Mouse (Mus musculus) heart, embryonic 11.5 days (tissue): ENCODE data around the gene Hnrnpdl. TPM values are rescaled to one million over a fixed set of nuclear protein-coding genes. Genes with fewer than 3 reads are reported as not detected.

Experiments used
- ATAC-seq: fragments of 200-750 bp; cut with Nextera tagmentation; replicated peaks from 2 replicates; pipeline ENCODE4 v1.8.0; 2017; ENCODE audit warnings: moderate library complexity; ENCODE audit not compliant: insufficient number of reproducible peaks, low FRiP score, low TSS enrichment
- H3K27ac ChIP-seq: fragments of 300-500 bp; sonication (generic); 2 replicates; pipeline ENCODE4 v1.5.1; 2014; ENCODE audit warnings: mild to moderate bottlenecking, low read depth, low read length
- H3K27me3 ChIP-seq: fragments of 300-500 bp; sonication (generic); 2 replicates; pipeline ENCODE4 v1.6.1; 2014; ENCODE audit warnings: mild to moderate bottlenecking, low read length, mixed read lengths; ENCODE audit not compliant: control insufficient read depth, insufficient read depth
- H3K36me3 ChIP-seq: fragments of 300-500 bp; sonication (generic); 2 replicates; pipeline ENCODE4 v1.6.1; 2014; ENCODE audit warnings: mild to moderate bottlenecking, low read length, moderate library complexity, mixed read lengths; ENCODE audit not compliant: control insufficient read depth, insufficient read depth
- H3K4me1 ChIP-seq: fragments of 300-500 bp; sonication (generic); 2 replicates; pipeline ENCODE4 v1.6.1; 2014; ENCODE audit warnings: low read length; ENCODE audit not compliant: control insufficient read depth, insufficient read depth
- H3K4me2 ChIP-seq: fragments of 300-500 bp; sonication (generic); 2 replicates; pipeline ENCODE4 v1.6.1; 2014; ENCODE audit warnings: mild to moderate bottlenecking, moderate library complexity
- H3K4me3 ChIP-seq: fragments of 300-500 bp; sonication (generic); 2 replicates; pipeline ENCODE4 v1.5.1; 2014; ENCODE audit warnings: low read depth, low read length
- H3K9ac ChIP-seq: fragments of 300-500 bp; sonication (generic); 2 replicates; pipeline ENCODE4 v1.6.1; 2014; ENCODE audit warnings: mild to moderate bottlenecking, low read depth, low read length, moderate library complexity
- H3K9me3 ChIP-seq: fragments of 300-500 bp; sonication (generic); replicated peaks from 2 replicates; pipeline ENCODE4 v1.6.1; 2016; ENCODE audit warnings: low read length; ENCODE audit not compliant: control insufficient read depth
- WGBS: fragments of 180-500 bp; shearing (Covaris S2); extraction: QIAGEN DNeasy Blood & Tissue Kit; methylation state at CpG from one replicate; pipeline ENCODE4 v1.1.7; 2014; ENCODE audit not compliant: insufficient replicate concordance; 5-methylcytosine and 5-hydroxymethylcytosine counted together
- polyA plus RNA-seq: library from polyadenylated mRNA; unstranded; fragments of >200 nt; fragmentation: Nextera tagmentation; extraction: Ambion mirVana; gene quantifications from 2 replicates; pipeline ENCODE4 v1.2.1, GENCODE M21; 2014

Hnrnpdl gene
- polyA plus RNA-seq, result 117 and 125 TPM in 2 replicates

DNA sequence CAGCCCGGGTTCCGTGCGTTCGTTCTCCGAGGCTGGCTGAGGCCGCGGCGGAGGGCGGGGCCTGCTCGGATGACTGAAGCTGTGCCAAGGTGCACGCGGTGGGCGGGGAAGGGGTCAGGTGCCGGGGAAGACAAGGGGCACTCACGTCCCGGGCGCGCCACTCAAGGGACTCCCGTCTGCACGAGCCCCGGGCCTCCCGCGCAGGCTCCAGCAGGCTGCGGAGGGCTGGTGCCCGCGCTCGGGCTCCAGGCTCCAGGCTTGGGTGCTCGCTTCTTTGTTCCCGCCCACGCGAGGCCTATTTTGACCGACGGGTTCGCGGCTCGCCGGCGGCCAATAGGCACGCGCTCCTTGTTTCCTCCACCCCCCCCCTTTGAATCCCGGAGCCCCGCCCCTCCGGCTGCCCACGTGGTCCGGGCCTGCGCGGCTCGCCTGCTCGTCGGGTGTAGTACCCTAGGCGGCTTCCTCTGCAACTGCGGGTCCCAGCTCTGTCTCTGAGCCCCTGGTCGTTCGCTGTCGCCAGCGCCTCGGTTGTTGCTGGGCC lies at the start of gene Hnrnpdl, which contains the start of gene Enoph1:
Hnrnpdl (minus strand) TSS at position 63 of the 541 bp plus-strand sequence.
Enoph1 (plus strand) TSS at position 384 of the 541 bp plus-strand sequence.
- peaks cover 6% of the 10 kb centered on the region for H3K36me3 ChIP-seq
- peak; percentile 86 for ATAC-seq

GRCm38 (mm10) chr5:100085097-100085496 lies 45.6 kb upstream of the Hnrnpdl start:
- no peaks in the 10 kb centered on the region; the same call in 1 of the 2 replicates for H3K27me3 ChIP-seq
- 73% methylated on average over 8 of the region's 8 CpGs for WGBS
- no peak overlapping the region for H3K27ac ChIP-seq
- no peak overlapping the region for H3K4me3 ChIP-seq
- H3K4me1 ChIP-seq, result no peaks in the 10 kb centered on the region
- H3K4me2 ChIP-seq, result no peak overlapping the region
- H3K9ac ChIP-seq, result no peak overlapping the region
- H3K9me3 ChIP-seq, result no peaks in the 10 kb centered on the region
- no peak for ATAC-seq
- no peaks in the 10 kb centered on the region for H3K36me3 ChIP-seq

More for the DNA sequence above, at the start of gene Hnrnpdl, which contains the start of gene Enoph1:
- Histone ChIP-seq H3K9me3 (no peaks in the 10 kb centered on the region), H3K4me2 (peak within 1 kb of the TSS; percentile 82), H3K27me3 (no peaks in the 10 kb centered on the region), H3K4me1 (peaks cover 10% of the 10 kb centered on the region), H3K9ac (peak within 1 kb of the TSS; percentile 99), H3K4me3 (peak within 1 kb of the TSS; percentile 96), H3K27ac (peak within 1 kb of the TSS; percentile 98)
- WGBS, result under 1% methylated on average over 53 of the region's 57 CpGs

DNA sequence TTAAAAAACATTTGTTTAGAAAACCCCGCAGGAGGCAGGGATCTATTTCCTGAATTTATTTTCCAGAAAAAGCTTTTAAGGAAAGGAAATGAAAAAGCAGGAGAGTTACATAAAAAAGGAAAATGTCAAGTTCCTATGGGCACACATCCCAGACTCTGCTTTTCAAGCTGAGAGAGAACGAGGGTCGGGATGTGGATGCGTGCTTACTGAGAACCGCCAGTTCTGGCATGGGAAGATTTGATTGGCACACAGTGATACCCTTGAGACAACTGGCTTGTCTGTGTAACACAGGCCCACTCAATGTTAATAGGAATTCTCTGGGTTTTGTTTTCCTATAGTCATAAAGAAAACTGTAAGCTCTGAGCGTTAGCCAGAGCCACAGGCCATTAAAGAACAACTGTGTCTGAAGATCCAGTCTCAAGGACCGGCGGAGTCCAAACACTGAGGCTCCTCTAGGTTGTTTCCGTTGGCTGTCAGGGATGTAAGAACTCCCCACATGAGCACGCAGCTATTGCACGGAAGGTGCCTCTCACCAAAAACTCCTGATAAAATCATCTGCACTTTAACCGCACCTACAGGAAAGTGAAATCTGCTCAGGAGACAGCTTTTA lies 44.6 kb upstream of the Hnrnpdl start:
- Histone ChIP-seq H3K27me3 (no peaks in the 10 kb centered on the region; the same call in 1 of the 2 replicates), H3K9me3 (no peaks in the 10 kb centered on the region), H3K36me3 (no peaks in the 10 kb centered on the region), H3K9ac (no peak overlapping the region), H3K27ac (no peak overlapping the region), H3K4me3 (no peak overlapping the region), H3K4me1 (peaks cover 4% of the 10 kb centered on the region; the same call in 1 of the 2 replicates), H3K4me2 (no peak overlapping the region)
- ATAC-seq, result no peak
- WGBS, result 74% methylated on average over 12 of the region's 12 CpGs

DNA sequence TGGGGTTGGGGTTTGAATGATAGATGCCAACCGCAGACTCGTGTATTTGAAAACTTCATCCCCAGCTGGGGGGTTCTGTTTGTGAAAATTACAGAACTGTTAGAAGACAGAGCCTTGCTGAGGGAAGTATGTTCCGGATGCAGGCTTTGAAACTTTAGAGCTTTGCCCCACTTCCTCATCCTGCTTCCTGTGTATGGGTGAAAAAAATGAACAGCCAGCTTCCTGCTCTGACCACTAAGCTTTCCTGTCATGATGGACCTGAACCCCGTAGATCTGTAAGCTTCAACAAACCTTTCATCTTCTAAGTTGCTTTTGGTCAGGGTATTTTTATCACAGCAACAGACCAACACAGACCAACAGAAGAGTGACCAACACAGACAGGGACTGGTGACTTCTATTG lies 42.5 kb upstream of the Hnrnpdl start:
- Histone ChIP-seq H3K4me1 (peaks cover 4% of the 10 kb centered on the region; the same call in 1 of the 2 replicates), H3K4me3 (no peak overlapping the region), H3K36me3 (no peaks in the 10 kb centered on the region), H3K27me3 (no peaks in the 10 kb centered on the region; the same call in 1 of the 2 replicates), H3K27ac (no peak overlapping the region), H3K9me3 (no peaks in the 10 kb centered on the region), H3K4me2 (no peak overlapping the region), H3K9ac (no peak overlapping the region)
- 80% methylated on average over 4 of the region's 4 CpGs for WGBS
- ATAC-seq, result no peak

DNA sequence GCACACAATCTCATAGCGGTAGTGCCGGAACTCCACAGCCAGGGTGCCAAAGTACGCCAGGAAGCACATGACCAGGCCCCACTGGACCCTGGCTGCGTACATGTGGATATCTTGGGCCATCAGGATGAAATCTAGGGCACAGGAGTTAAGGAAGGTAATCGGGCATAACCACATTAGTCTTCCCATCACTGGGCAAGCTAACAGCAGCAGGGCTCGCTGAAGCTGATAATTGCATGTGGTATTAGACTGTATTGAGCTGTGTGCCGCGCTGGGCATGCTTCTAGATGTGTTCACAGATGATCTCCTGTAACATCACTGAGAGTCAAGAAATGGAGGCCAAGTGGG lies 40.4 kb upstream of the Hnrnpdl start:
- Histone ChIP-seq H3K4me2 (peak overlapping the region; percentile 76), H3K36me3 (no peaks in the 10 kb centered on the region), H3K9ac (no peak overlapping the region), H3K27ac (no peak overlapping the region), H3K4me1 (peaks cover 4% of the 10 kb centered on the region; the same call in 1 of the 2 replicates), H3K9me3 (no peaks in the 10 kb centered on the region), H3K27me3 (no peaks in the 10 kb centered on the region; the same call in 1 of the 2 replicates), H3K4me3 (peak overlapping the region; percentile 46; the same call in 1 of the 2 replicates)
- no peak for ATAC-seq
- WGBS, result 78% methylated on average over 8 of the region's 8 CpGs

DNA sequence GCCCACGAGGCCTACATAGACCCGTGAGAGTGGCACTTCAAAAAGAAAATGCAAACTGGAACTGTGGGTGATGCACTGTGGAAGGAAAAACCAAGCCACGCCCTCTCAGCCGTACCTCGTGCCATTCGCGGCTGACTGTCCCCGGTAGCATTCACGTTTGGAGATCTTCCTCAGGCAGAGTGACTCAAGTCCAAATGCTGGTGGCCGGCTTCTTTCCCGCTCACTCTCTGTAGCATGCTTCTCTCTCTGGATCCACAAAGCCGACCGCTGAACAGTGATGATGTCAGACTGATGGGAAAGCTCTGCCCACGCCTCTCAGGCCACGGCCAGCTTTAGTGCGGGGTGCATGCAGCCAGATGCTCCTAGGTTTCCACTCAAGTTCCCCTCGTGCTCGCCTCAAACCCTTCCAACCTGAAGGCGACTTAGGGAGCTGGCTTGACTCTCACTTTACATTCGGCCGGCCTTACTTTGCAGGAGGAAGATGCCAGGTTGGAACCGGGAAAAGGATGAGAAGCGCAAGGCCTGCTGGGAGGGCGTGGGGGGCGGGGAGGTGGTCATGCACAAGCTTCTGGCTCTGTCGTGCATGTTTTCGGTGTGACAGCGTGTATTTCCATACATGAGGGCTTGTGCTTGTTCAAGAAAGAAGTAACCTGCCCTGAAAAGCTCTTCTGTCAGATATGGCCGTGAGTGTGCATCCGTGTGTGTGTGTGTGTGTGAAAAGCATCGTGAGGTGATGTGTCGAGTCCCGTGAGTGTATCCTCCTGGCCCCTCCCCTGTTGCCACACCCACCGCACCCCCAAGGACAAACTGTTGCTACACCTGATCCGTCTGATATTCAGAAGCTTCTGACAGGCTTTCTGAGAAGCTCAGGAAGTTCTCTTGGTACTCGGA lies 39.8 kb upstream of the Hnrnpdl start:
- Histone ChIP-seq H3K27ac (no peak overlapping the region), H3K27me3 (no peaks in the 10 kb centered on the region; the same call in 1 of the 2 replicates), H3K36me3 (no peaks in the 10 kb centered on the region), H3K4me2 (peak overlapping the region; percentile 76), H3K4me3 (peak overlapping the region; percentile 46), H3K4me1 (peaks cover 4% of the 10 kb centered on the region; the same call in 1 of the 2 replicates), H3K9me3 (no peaks in the 10 kb centered on the region), H3K9ac (peak overlapping the region; percentile 52; the same call in 1 of the 2 replicates)
- no peak for ATAC-seq
- 18% methylated on average over 36 of the region's 36 CpGs for WGBS

GRCm38 (mm10) chr5:100074571-100074970 lies 35.1 kb upstream of the Hnrnpdl start:
- H3K36me3 ChIP-seq, result 0 out of 2 replicates have a peak, but pooled peaks cover 3% of the 10 kb centered on the region
- H3K4me1 ChIP-seq, result peaks cover under 1% of the 10 kb centered on the region; the same call in 1 of the 2 replicates
- no peak for ATAC-seq
- H3K4me3 ChIP-seq, result no peak overlapping the region
- H3K4me2 ChIP-seq, result no peak overlapping the region
- H3K9me3 ChIP-seq, result no peaks in the 10 kb centered on the region
- 57% methylated on average over 4 of the region's 4 CpGs for WGBS
- H3K27me3 ChIP-seq, result no peaks in the 10 kb centered on the region
- H3K27ac ChIP-seq, result no peak overlapping the region
- no peak overlapping the region for H3K9ac ChIP-seq

- H3K9me3 ChIP-seq, result no peaks in the 10 kb centered on the region
- H3K9ac ChIP-seq, result no peak overlapping the region
- H3K4me2 ChIP-seq, result no peak overlapping the region
- no peaks in the 10 kb centered on the region for H3K4me1 ChIP-seq
- no peaks in the 10 kb centered on the region for H3K27me3 ChIP-seq
- H3K36me3 ChIP-seq, result peaks cover 8% of the 10 kb centered on the region; the same call in 1 of the 2 replicates
- ATAC-seq, result no peak
- H3K4me3 ChIP-seq, result no peak overlapping the region
- WGBS, result 90% methylated on average over 9 of the region's 9 CpGs
- H3K27ac ChIP-seq, result no peak overlapping the region
These were observed 33.1 kb upstream of the Hnrnpdl start for GRCm38 (mm10) chr5:100072557-100072956.
